Mouse (Mus musculus) C2C12 (cell line): Measurements from ENCODE around the gene Olfr574.

Source experiments
- CTCF ChIP-seq: IDR thresholded peaks from one replicate; pipeline ENCODE4 v1.5.1; 2011; ENCODE audit not compliant: control insufficient read depth, insufficient read depth, insufficient read length
- FOSL1 ChIP-seq: IDR thresholded peaks from one replicate; pipeline ENCODE4 v1.8.0; 2011; ENCODE audit warnings: mild to moderate bottlenecking, low read length; ENCODE audit not compliant: poor library complexity, insufficient read depth, severe bottlenecking
- MAX ChIP-seq: IDR thresholded peaks from one replicate; pipeline ENCODE4 v1.6.1; 2011; ENCODE audit warnings: mild to moderate bottlenecking, control low read depth
- MYOD1 ChIP-seq: IDR thresholded peaks from one replicate; pipeline ENCODE4 v1.6.1; 2011; ENCODE audit warnings: low read depth; ENCODE audit not compliant: control insufficient read depth, insufficient read length
- MYOG ChIP-seq: IDR thresholded peaks from one replicate; pipeline ENCODE4 v1.6.1; 2011; ENCODE audit not compliant: control insufficient read depth, insufficient read length; ENCODE audit errors: extremely low read depth
- USF1 ChIP-seq: IDR thresholded peaks from one replicate; pipeline ENCODE4 v1.6.1; 2011; ENCODE audit warnings: low read depth, mild to moderate bottlenecking, control low read depth, moderate library complexity

GRCm38 (mm10) chr7:102989224-102989623 lies 41.0 kb downstream of the Olfr574 start, which contains the start of gene Olfr578:
- no peak for TF ChIP-seq CTCF
- TF ChIP-seq MYOD1: no peak
- TF ChIP-seq MYOG: no peak
- no peak for TF ChIP-seq USF1
- no peak for TF ChIP-seq FOSL1
- TF ChIP-seq MAX: no peak
